Mouse (Mus musculus): ENCODE results near the gene Sept14.

DNA sequence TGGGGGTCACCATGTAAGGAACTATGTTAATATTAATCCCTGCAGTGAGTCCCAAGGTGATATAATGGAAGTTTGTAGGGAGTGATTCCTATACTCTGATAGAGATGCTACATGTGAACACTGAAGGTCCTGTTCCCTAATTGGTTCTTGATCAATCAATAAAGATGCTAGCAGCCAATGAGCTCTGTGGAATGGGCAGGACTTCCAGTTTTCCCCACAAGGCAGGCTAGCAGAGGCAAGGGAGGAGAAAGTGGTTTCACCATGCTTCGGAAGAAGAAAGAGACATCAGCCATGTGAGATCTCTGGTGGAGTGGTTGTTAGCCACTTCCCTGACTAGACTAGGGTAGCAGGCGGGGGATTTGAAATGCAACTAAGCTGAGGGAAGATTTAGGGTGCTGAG, 7.8 kb downstream of the Sept14 start:
- TF ChIP-seq CTCF (IDR thresholded peaks at IDR 0.05; ENCODE audit: extremely low read depth, insufficient read depth, insufficient read length, insufficient replicate concordance) (no peak), POLR2A (IDR thresholded peaks at IDR 0.05; ENCODE audit: low read depth, low read length) (no peak)
